Mouse (Mus musculus) heart, embryonic 12.5 days (tissue): ENCODE results near the gene Pyroxd2. TPM values are rescaled to one million over a fixed set of nuclear protein-coding genes. Genes with fewer than 3 reads are reported as not detected.
"Not testable (repeated sequence)": the region's sequence is repeated elsewhere in the genome, so short reads cannot be mapped to it uniquely, and the experiment has no call there.

Source experiments
- ATAC-seq: fragments of 200-750 bp; cut with Nextera tagmentation; 2 replicates; pipeline ENCODE4 v1.8.0; 2017; ENCODE audit warnings: moderate TSS enrichment, moderate library complexity; ENCODE audit not compliant: insufficient number of reproducible peaks, low FRiP score
- H3K27ac ChIP-seq: fragments of 300-500 bp; sonication (generic); 2 replicates; pipeline ENCODE4 v1.5.1; 2016; ENCODE audit warnings: mild to moderate bottlenecking, moderate library complexity; ENCODE audit not compliant: poor library complexity, severe bottlenecking
- H3K27me3 ChIP-seq: fragments of 300-500 bp; sonication (generic); replicated peaks from 2 replicates; pipeline ENCODE4 v1.6.1; 2016; ENCODE audit warnings: mild to moderate bottlenecking, moderate library complexity
- H3K36me3 ChIP-seq: fragments of 300-500 bp; sonication (generic); 2 replicates; pipeline ENCODE4 v1.6.1; 2016; ENCODE audit warnings: mild to moderate bottlenecking, moderate library complexity
- H3K4me1 ChIP-seq: fragments of 300-500 bp; sonication (generic); replicated peaks from 2 replicates; pipeline ENCODE4 v1.6.1; 2016; ENCODE audit warnings: mild to moderate bottlenecking
- H3K4me2 ChIP-seq: fragments of 300-500 bp; sonication (generic); 2 replicates; pipeline ENCODE4 v1.6.1; 2016; ENCODE audit warnings: mild to moderate bottlenecking, moderate library complexity
- H3K4me3 ChIP-seq: fragments of 300-500 bp; sonication (generic); 2 replicates; pipeline ENCODE4 v1.5.1; 2016; ENCODE audit warnings: mild to moderate bottlenecking
- H3K9ac ChIP-seq: fragments of 300-500 bp; sonication (generic); 2 replicates; pipeline ENCODE4 v1.6.1; 2016; ENCODE audit warnings: mild to moderate bottlenecking, moderate library complexity
- H3K9me3 ChIP-seq: fragments of 300-500 bp; sonication (generic); replicated peaks from 2 replicates; pipeline ENCODE4 v1.6.1; 2016; ENCODE audit warnings: mild to moderate bottlenecking, moderate library complexity
- WGBS: fragments of 180-500 bp; shearing (Covaris S2); methylation state at CpG from one replicate; pipeline ENCODE4 v1.1.7; 2016; 5-methylcytosine and 5-hydroxymethylcytosine counted together
- polyA plus RNA-seq: library from polyadenylated mRNA; unstranded; fragments of >200 nt; fragmentation: Nextera tagmentation; extraction: Ambion mirVana; gene quantifications from 2 replicates; pipeline ENCODE4 v1.2.1, GENCODE M21; 2016

Gene Pyroxd2
- polyA plus RNA-seq, 1 experiment from 2014 or later = 4.3 TPM

DNA sequence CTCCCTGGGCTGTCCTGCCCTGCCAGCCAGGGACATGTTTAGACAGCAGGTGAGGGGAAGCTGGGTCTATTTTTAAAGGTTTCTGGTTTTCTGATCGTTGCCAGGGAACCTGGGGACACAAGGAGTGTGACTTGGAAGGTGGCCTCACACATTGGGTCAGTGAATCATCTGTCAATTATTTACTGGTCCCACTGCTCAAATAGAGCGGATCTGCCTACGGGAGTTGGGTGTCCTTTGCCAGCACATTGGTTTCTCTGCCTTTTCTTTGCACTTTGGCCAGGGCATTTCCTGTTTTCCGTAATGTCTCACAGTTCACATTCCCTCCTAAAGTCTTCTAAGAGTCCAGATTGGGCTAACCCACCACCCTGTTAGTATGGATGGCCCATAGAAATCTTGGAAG, 62.8 kb downstream of the Pyroxd2 start:
- H3K27ac ChIP-seq = no peak overlapping the region
- 61% methylated on average over 4 of the region's 4 CpGs for WGBS
- no peak overlapping the region for H3K9ac ChIP-seq

DNA sequence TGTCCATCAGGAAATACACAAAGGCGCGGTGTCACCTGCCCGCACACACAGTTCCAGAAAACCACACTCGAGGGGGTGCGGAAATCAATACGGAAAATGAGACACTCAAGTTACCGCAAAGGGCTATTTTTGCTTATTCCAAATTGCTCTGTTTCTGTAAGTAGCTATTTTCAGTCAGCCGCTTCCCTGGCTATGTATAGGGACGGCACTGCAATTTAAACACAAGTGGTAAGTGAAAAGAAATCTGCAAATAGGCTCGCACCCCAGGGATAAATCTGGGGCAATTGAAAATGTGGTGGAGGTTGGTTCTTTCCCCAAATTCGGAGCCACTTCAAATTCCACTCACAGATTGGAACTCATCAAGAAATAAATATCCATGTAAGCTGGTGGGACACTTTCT, 63.3 kb downstream of the Pyroxd2 start:
- no peak overlapping the region for H3K4me2 ChIP-seq
- H3K4me3 ChIP-seq = no peak overlapping the region
- H3K27me3 ChIP-seq = no peaks in the 10 kb centered on the region
- 75% methylated on average over 11 of the region's 11 CpGs for WGBS
- H3K36me3 ChIP-seq = no peaks in the 10 kb centered on the region
- no peak overlapping the region for H3K27ac ChIP-seq
- no peaks in the 10 kb centered on the region for H3K9me3 ChIP-seq
- no peak overlapping the region for H3K9ac ChIP-seq
- no peaks in the 10 kb centered on the region for H3K4me1 ChIP-seq
- ATAC-seq = no peak

More for the DNA sequence above, 62.8 kb downstream of the Pyroxd2 start:
- H3K36me3 ChIP-seq = no peaks in the 10 kb centered on the region
- H3K4me2 ChIP-seq = no peak overlapping the region
- no peak for ATAC-seq
- H3K4me3 ChIP-seq = no peak overlapping the region
- H3K9me3 ChIP-seq = no peaks in the 10 kb centered on the region
- H3K27me3 ChIP-seq = no peaks in the 10 kb centered on the region
- no peaks in the 10 kb centered on the region for H3K4me1 ChIP-seq

DNA sequence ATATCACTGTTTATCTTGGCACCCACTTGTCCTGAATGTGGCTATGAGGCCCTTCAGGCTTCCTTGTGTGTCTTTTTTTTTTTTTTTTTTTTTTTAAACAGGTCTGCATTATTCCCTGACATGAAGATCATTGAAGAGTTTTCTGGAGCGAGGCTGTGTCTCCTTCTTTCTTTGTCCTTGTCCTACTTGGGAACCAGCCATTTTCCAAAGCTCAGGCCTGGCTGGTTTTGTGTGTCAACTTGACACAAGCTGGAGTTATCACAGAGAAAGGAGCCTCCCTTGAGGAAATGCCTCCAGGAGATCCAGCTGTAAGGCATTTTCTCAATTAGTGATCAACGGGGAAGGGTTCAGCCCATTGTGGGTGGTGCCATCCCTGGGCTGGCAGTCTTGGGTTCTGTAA, 69.8 kb downstream of the Pyroxd2 start:
- 62% methylated on average over 2 of the region's 2 CpGs for WGBS
- H3K4me3 ChIP-seq, ATAC-seq: not testable (repeated sequence)

DNA sequence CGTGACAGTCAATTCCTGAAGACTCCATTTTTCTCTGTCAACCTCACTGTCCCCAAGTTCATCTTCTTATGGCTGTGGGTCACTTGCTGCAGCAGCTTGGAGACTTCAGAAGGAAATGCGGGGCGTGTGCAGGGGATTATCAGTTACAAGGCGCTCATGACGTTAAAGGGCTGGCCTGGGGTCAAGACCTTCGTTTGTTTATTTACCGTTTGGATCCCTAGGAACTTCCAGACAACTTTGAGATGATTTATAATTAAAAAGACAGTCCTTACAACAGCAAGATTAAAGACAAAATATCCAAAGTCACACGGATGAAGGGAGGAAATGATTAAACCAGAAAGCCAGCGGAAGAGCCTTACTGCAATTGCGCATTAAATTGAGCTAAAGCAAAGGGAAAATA, 74.4 kb downstream of the Pyroxd2 start:
- H3K9me3 ChIP-seq = peaks cover 10% of the 10 kb centered on the region; the same call in 1 of the 2 replicates
- H3K36me3 ChIP-seq = no peaks in the 10 kb centered on the region
- H3K9ac ChIP-seq = no peak overlapping the region
- H3K4me2 ChIP-seq = no peak overlapping the region
- ATAC-seq = no peak
- H3K27ac ChIP-seq = no peak overlapping the region
- no peaks in the 10 kb centered on the region for H3K27me3 ChIP-seq
- WGBS = 62% methylated on average over 10 of the region's 10 CpGs
- H3K4me3 ChIP-seq = no peak overlapping the region
- peaks cover 10% of the 10 kb centered on the region; the same call in 1 of the 2 replicates for H3K4me1 ChIP-seq

More for the DNA sequence above, 69.8 kb downstream of the Pyroxd2 start:
- not testable (repeated sequence) for H3K27me3 ChIP-seq, H3K4me2 ChIP-seq, H3K9ac ChIP-seq, H3K27ac ChIP-seq, H3K4me1 ChIP-seq, H3K9me3 ChIP-seq, H3K36me3 ChIP-seq

DNA sequence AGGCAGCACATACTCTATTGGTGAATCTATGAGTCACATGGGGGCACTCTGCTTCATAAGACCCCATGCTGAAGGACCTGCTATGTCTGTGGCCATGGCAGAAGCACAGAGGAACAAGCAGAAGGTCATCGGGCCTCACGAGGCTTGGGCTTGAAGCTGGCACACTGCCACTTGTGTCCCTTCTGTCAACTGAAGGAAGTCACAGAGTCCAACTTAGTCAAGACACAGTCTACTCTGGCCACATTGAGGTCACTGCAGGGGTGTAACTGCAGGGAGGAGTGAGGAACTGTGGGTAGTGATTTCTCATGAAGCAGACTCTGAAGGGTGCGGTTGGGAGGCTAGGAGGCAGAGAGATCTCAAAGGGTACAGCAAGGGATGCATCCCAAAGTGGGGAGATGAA, 75.1 kb downstream of the Pyroxd2 start:
- Histone ChIP-seq H3K4me3 (no peak overlapping the region), H3K36me3 (no peaks in the 10 kb centered on the region), H3K4me2 (no peak overlapping the region), H3K4me1 (peaks cover 10% of the 10 kb centered on the region; the same call in 1 of the 2 replicates), H3K27ac (no peak overlapping the region), H3K9me3 (peaks cover 10% of the 10 kb centered on the region; the same call in 1 of the 2 replicates), H3K9ac (no peak overlapping the region), H3K27me3 (no peaks in the 10 kb centered on the region)
- no peak for ATAC-seq
- 87% methylated on average over 3 of the region's 3 CpGs for WGBS

DNA sequence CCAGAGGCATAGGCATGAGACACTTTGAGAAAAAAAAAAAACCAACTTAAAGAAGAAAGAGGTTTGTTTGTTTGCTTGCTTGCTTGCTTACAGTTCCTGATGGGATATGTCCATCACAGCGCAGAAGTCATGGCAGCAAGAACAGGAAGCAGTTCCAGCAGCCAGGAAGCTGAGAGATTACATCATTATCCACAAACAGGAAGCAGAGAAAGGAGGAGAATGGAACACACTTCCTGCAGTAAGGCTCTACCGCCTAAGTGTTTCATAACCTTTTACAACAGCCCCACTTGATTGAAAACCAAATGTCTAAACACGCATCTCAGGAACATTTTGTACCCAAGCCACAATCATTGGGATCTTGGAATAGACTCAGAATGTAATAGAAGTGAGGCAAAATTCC, 75.6 kb downstream of the Pyroxd2 start:
- Histone ChIP-seq H3K36me3 (no peaks in the 10 kb centered on the region), H3K4me1 (peaks cover 10% of the 10 kb centered on the region; the same call in 1 of the 2 replicates), H3K4me3 (no peak overlapping the region), H3K27ac (no peak overlapping the region), H3K9ac (no peak overlapping the region), H3K27me3 (no peaks in the 10 kb centered on the region), H3K4me2 (no peak overlapping the region), H3K9me3 (peaks cover 10% of the 10 kb centered on the region; the same call in 1 of the 2 replicates)
- WGBS = 75% methylated on average over 3 of the region's 3 CpGs
- no peak for ATAC-seq

Other genes with a start within 250 kb of the Pyroxd2 start
- gene R3hcc1l, start 234.0 kb downstream of the Pyroxd2 start, polyA plus RNA-seq = 16.0 and 18.0 TPM in 2 replicates
- 0.18 and 0.27 TPM in 2 replicates for gene Loxl4, start 140.0 kb downstream of the Pyroxd2 start, polyA plus RNA-seq
- 9.1 and 10.0 TPM in 2 replicates for gene Hps1, start 27.2 kb upstream of the Pyroxd2 start, polyA plus RNA-seq